In genomic region chr5:21171336-21171735, GRCm38 (mm10) we compare ENCODE assay signal across 11 mouse cellular contexts. TPM values are rescaled to one million over a fixed set of nuclear protein-coding genes. Genes with fewer than 3 reads are reported as not detected.
DNase-seq lines count a peak whose midpoint lies in the region; ATAC-seq and TF ChIP-seq lines count a peak whose summit lies in the region.
"Had no signal": no experiment of that assay in that cellular context is flagged by ENCODE, and none has a peak within 500 bp of the region (broad histone marks: within the 10 kb centered on the region; RNA-seq: fewer than 3 reads in every experiment).

No protein-coding gene starts in this region.

- WGBS in heart, embryonic 15.5 days, result 56% methylated on average over 6 of the region's 6 CpGs
- 11% methylated on average over 6 of the region's 6 CpGs for WGBS in hindbrain, postnatal 0 days

- H3K27ac ChIP-seq in heart, embryonic 15.5 days, result peak overlapping the region; percentile 49
- H3K27ac ChIP-seq in hindbrain, postnatal 0 days, result peak overlapping the region; percentile 29; the same call in 1 of the 2 replicates
- H3K27ac ChIP-seq: stomach, embryonic 15.5 days had no signal

- H3K4me1 ChIP-seq in heart, embryonic 15.5 days (replicated peaks), result no peaks in the 10 kb centered on the region
- H3K4me1 ChIP-seq in hindbrain, postnatal 0 days (ENCODE audit: insufficient read depth, low read length), result peaks cover 20% of the 10 kb centered on the region

- H3K4me2 ChIP-seq in heart, embryonic 15.5 days, result no peak overlapping the region
- no peak overlapping the region for H3K4me2 ChIP-seq in hindbrain, postnatal 0 days (ENCODE audit: low read depth, low read length)
- H3K4me2 ChIP-seq: stomach, embryonic 15.5 days had no signal

- no peaks in the 10 kb centered on the region for H3K27me3 ChIP-seq in heart, embryonic 15.5 days
- no peaks in the 10 kb centered on the region for H3K27me3 ChIP-seq in hindbrain, postnatal 0 days (ENCODE audit: insufficient read depth, low read length)
- H3K27me3 ChIP-seq: stomach, embryonic 15.5 days had no signal

- H3K36me3 ChIP-seq in heart, embryonic 15.5 days, result no peaks in the 10 kb centered on the region
- no peaks in the 10 kb centered on the region for H3K36me3 ChIP-seq in hindbrain, postnatal 0 days (ENCODE audit: insufficient read depth, low read length)
- H3K36me3 ChIP-seq: stomach, embryonic 15.5 days had no signal

- no peak for ATAC-seq in heart, embryonic 15.5 days (replicated peaks; ENCODE audit: insufficient number of reproducible peaks, insufficient read depth, low FRiP score, low read depth)
- ATAC-seq in hindbrain, postnatal 0 days, result no peak
- ATAC-seq: CD4-positive, CD25-positive, alpha-beta regulatory T cell, adult 4 months had no signal

- no peak overlapping the region for H3K9ac ChIP-seq in heart, embryonic 15.5 days
- H3K9ac ChIP-seq in hindbrain, postnatal 0 days (replicated peaks; ENCODE audit: low read length), result no peak overlapping the region
- H3K9ac ChIP-seq: stomach, embryonic 15.5 days had no signal

- no peak for TF ChIP-seq CTCF in hindbrain, postnatal 0 days (IDR thresholded peaks at IDR 0.05; ENCODE audit: low read depth)

- no peaks in the 10 kb centered on the region for H3K9me3 ChIP-seq in heart, embryonic 15.5 days (replicated peaks)
- H3K9me3 ChIP-seq in hindbrain, postnatal 0 days (ENCODE audit: low read length), result no peaks in the 10 kb centered on the region
- H3K9me3 ChIP-seq: stomach, embryonic 15.5 days had no signal

- no peak overlapping the region for H3K4me3 ChIP-seq in heart, embryonic 15.5 days
- H3K4me3 ChIP-seq in hindbrain, postnatal 0 days (ENCODE audit: low read length), result no peak overlapping the region
- H3K4me3 ChIP-seq: stomach, embryonic 15.5 days had no signal

- DNase-seq in heart, adult 8-10 months (ENCODE audit: low spot score), result no peak
- peak; percentile 9 for DNase-seq in retina, postnatal 7 days (ENCODE audit: low read depth, low spot score)
- DNase-seq in retina, embryonic 14.5 days (ENCODE audit: low spot score), result no peak
- peak; percentile 80 for DNase-seq in hindbrain, postnatal 0 days (ENCODE audit: low spot score)
- no peak for DNase-seq in right cerebral cortex, postnatal 10 days (ENCODE audit: low spot score in 2 of 2)
- no peak for DNase-seq in lung, adult 18-20 months
- DNase-seq in embryo, embryonic 11 days, result no peak
- DNase-seq: kidney, postnatal 10 days had no signal

RNA-seq across cellular contexts. Expression of gene Gsap, which starts 14.7 kb away (rescaled TPM):
- polyA plus RNA-seq in heart, embryonic 15.5 days (2015; fragmentation: Nextera tagmentation; extraction: Ambion mirVana), result 1.8 and 2.5 TPM in 2 replicates
- 1 to 10 TPM; 3.9 to 6.5 (median 4.2) TPM for total RNA-seq in heart, adult 8-10 months (2022)
- total RNA-seq in hindbrain, postnatal 0 days (2014; rRNA removed), result 11.0 TPM in 2 replicates
- 8.3 and 8.7 TPM in 2 replicates for polyA plus RNA-seq in hindbrain, postnatal 0 days (2015; fragmentation: Nextera tagmentation; extraction: Ambion mirVana)

Comparison
In these comparisons a context has a peak if more than half of its experiments do, and no peak if none do; other contexts are left out.
1. DNase-seq: peak in retina, postnatal 7 days (single experiment) and hindbrain, postnatal 0 days (single experiment); none in heart, adult 8-10 months (single experiment), retina, embryonic 14.5 days (single experiment), right cerebral cortex, postnatal 10 days (0 of 2), lung, adult 18-20 months (0 of 2) and embryo, embryonic 11 days (single experiment).